Mouse (Mus musculus) thymus, adult 18-20 months (tissue): Measurements from ENCODE around the gene Tmem219.

Experiments
- DNase-seq, 2 experiments: peaks; one replicate each; pipeline ENCODE4 v3.0.0; 2022; ENCODE audit warnings: mixed read lengths in 2 of 2

The Tmem219 gene

DNA sequence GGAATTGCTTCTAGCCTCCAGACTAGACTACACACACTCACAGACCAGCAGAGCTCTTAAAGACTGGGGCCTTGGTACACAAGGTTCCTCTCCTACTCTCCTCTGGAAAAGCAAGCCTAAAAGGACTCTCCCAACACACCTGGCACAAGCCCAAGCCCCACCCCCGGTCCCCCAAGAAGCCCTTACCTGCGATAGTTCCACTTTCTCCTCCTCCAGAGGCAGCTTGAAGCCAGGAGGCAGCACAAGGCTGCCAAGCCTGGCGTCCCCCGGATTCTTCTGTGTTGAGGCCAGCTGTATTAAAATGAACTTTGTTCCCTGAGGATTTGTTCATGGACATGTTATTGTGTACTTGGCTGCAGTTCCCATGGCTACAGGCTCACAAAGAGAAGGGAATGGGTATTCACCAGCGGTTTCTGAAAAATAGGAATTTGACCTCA lies at the start of gene Tmem219:
Gene Tmem219 (minus strand): TSS at position 294 of the 437 bp plus-strand sequence.
- no peak for DNase-seq

GRCm38 (mm10) chr7:126967361-126967760 lies 44.6 kb upstream of the Tmem219 start:
- no peak for DNase-seq

- DNase-seq: no peak
Measured at GRCm38 (mm10) chr7:126965568-126965967, 42.9 kb upstream of the Tmem219 start.

DNA sequence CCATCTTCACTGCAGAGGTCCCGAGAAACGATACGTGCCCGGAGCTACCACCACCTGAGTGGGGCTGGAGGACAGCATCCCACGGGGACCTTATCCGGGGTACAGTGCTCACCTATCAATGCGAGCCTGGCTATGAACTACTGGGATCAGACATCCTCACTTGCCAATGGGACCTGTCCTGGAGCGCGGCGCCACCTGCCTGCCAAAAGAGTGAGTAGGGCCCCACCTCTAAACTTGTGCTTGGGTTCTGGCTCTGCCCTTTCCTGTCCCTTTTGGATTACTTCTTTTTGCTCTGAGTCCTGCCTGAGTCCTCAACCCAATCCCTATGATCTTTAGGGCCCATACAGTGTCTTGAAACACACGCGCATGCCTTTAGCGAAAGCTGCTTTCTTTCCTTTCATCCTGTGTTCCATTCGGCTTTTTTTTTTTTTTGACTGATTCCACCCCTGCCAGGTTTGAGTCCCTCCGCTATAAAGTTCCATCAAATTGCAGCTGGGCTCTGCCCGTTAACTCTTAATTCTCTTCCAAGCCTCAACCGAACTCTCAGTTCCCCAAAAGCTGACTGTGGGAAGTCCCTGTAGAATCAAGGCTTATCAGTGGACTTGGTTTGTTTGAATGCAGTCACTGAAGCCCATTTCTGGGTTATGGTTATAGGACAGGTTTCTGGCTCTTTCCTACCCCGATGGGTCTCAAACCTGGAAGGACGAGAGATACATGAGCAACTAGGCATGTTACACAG lies 41.0 kb upstream of the Tmem219 start:
- no peak for DNase-seq

- no peak for DNase-seq
Measured at GRCm38 (mm10) chr7:126961965-126962364, 39.2 kb upstream of the Tmem219 start.

DNA sequence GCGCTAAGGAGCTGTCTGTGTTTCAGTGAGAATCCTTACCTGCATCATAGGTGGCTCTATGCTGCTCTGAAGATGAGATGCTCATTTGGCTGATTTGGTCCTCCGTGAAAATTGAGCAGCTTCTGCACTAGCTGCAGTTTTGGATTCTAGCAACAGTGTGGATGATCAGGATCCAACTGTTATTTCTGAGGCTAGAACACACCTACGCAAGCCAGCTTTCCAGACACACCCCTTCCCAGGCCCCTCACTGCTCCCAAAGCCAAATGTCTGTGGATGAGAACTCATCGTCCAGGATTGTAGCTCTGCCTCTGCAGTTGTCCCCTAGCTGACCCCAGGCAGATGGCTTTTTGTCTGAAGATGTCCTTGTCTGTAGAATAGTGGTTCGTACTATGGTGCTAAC lies 38.4 kb upstream of the Tmem219 start:
- no peak for DNase-seq

DNA sequence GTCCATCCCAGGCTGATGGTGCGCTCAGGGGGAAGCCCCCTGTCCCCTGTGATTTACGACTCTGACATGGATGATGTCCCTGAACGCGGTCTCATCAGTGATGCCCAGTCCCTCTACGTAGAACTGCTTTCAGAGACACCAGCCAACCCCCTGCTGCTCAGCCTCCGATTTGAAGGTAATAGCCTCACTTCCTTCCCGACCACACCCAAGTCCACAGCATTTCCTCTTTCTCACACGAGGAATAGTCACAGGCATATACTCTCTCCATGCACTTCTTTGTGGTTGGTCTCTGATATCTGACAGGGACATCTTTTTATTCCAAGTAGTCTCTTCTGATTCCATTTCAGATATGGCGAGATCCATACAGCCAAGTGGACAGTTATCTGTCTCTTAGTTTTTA lies 37.1 kb upstream of the Tmem219 start:
- no peak for DNase-seq

DNA sequence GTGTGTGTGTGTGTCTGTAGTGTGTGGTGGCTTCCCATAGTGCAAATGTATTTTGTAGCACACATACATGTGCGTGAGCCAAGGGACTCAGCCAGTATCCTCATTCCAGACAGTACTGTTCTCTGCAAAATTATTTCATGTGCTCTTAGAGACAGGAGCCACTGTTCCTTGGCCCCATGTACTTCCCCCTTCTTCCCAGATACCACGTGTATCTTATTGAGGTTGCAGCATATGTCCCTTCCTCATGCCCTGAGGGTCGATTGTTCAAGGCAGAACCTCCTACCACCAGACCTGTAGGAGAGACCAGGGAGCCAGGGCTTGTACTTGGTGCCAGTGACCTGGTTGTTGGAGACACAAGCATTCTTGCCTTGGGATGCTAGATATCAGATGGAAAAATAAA lies 32.4 kb upstream of the Tmem219 start:
- DNase-seq: no peak

GRCm38 (mm10) chr7:126952646-126953045 lies 29.9 kb upstream of the Tmem219 start:
- no peak for DNase-seq

DNA sequence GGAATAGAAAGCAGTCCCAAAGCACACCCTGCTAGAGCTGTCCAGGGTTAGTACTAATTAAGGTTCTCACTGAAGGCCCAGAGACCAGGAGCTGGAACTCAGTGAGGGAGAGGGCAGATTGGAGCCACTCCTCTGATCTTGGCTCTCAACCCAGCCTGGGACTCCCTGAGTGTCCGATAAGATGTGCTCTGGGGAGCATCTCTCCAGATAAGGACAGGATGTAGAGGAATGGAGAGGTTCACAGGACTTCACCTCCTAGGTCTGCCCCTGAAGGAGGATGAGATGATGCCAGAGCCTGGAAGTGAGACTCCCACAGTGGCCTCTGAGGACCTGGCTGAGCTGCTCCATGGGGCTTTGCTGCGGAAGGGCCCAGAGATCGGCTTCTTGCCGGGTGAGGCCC lies 29.0 kb upstream of the Tmem219 start:
- DNase-seq: no peak

- no peak for DNase-seq
Measured at GRCm38 (mm10) chr7:126950647-126951615, 28.2 kb upstream of the Tmem219 start.

DNA sequence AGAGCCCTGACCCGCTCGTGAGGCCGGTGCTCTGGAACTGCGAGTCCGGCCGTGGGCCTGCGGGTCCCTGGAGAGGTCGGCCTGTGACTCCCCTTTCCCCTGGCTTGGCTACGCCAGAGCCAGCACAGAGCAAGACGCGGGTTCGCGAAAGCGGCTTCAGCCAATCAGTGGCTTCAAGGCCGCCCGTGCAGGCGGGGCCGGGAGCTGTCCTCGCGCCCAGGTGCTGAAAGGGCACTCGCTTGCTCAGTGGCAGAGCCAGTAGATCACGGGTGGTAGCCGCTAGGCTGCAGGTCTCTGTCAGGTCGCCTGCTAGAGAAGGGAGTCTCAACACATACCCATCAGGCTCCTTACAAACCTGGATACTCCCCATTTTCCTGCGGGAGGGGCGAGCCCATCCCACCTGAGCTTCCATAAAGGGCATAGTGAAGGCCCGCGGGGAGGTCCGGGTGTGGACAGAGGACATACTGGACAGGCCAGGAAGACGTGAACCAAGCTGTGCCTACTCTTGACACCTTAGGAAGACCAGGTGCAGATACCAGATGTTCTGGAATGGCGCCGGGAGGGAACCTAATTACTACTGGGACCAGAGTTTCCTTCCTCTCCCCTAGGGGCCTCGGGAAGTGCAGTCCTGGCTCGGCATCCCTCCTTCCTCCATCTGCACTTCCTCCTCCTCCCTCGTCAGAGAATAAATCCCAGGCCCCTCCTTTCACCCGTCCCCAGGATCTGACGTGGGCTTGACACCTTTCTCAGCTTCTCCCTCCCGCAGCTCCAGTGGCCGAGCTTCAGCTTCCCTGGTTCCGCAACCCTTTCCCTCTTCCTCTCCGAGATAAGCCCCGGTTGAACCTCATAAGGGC lies 27.3 kb upstream of the Tmem219 start, which contains the start of gene Sez6l2:
Gene Sez6l2 (plus strand): TSS at position 771 of the 854 bp plus-strand sequence.
- DNase-seq: peak; percentile 73 to 78

DNA sequence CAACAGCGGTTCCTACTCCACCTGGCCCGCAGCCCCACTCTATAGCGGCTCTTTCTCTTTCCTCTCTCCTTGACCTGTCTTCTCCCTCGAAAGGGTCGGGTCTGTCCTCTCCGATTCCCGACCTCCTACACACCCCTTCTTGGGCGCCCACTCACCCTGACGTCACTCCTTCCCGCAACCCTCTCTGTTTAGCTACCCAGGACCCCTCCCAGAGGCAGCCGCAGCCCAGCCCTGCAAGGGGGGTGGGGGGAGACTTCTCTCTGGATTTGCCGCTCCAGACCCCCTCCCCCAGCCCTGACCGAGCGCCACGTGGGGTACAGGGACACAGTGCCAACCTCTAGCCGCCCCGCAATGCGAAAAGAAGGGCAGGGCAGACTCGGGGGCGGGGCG lies 26.7 kb upstream of the Tmem219 start, which contains the start of gene Asphd1:
Gene Asphd1 (minus strand): TSS at position 180 of the 390 bp plus-strand sequence.
- DNase-seq: no peak

DNA sequence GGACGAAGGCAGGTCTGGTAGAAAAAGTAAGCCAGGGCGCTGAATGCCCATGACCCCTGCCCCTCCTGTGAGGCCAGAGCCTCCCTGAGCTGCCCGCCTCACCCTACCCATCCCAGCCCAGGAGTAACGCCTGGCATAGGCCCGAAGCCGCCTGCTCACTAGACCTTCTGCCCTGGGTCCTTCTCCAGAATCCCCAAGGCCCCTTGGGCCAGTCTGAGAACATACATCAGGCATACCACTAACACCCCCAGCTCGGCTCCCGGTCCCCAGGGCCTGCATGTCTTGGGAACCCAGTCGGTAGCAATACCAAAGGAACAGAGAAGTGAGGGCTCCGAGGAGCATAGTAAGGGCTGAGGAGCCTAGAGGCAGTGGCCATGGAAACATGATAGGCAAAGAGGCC lies 25.9 kb upstream of the Tmem219 start:
- DNase-seq: no peak

DNA sequence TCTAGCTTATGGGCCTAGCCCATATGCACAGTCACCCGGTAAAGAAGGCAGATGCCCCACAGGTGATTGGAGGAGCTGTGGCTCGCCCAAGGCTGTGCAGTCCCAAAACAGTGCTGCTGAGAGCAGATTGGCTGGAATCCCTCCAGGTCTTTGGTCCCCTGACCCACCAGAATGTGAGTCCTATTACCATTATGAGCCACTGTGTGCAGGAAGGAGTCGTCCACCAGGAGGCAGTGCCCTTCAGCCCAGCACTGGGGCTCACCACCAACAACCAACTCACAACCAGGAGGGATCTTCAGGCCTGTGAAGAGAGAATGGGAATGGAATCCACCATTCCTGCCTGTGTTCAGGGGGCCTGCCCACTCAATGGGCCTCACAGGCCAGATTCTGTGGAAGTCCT lies 23.8 kb upstream of the Tmem219 start:
- no peak for DNase-seq

- no peak for DNase-seq
Measured at GRCm38 (mm10) chr7:126941801-126942200, 19.1 kb upstream of the Tmem219 start.

GRCm38 (mm10) chr7:126941171-126941570 lies 18.5 kb upstream of the Tmem219 start:
- no peak for DNase-seq

- no peak for DNase-seq
Measured at GRCm38 (mm10) chr7:126932652-126933051, 9.9 kb upstream of the Tmem219 start.

DNA sequence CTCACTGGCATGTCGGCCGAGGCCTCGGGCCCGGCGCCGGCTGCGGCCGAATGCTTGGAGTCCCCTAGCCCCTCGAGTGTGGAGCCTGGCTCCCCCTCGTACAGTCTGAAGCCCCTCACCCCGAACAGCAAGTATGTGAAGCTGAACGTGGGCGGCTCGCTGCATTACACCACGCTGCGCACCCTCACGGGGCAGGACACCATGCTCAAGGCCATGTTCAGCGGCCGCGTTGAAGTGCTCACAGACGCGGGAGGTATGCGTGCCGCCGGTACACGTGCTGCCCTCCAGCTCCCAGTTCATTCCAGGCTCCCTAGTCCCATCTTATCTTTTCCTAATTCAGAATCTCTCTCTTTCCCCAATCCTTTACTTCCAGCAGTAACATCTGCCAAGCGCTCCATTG lies 6.3 kb upstream of the Tmem219 start:
- no peak for DNase-seq

- DNase-seq: peak; percentile 86
Measured at GRCm38 (mm10) chr7:126928384-126929037, 5.8 kb upstream of the Tmem219 start, which contains the start of gene Kctd13. Kctd13 (plus strand) TSS chr7:126928879.

DNA sequence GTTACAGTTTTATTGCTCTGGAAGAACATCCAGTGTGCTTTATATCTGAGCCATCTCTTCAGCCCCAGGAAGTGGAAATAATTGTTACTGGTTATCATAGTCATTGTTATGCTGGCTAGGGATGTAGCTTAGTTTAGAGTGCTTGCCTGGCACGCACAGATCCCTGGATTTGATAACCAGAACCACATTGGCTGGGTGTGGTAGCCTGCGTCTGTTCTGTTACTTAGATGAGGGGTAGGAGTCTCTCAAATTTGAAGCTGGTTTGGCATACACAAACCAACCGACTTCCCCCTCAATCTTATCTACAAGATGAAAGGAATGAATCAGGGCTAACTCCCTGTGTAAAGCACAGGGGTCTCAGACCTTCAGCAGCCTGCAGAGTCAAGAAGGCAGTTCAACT lies 3.6 kb upstream of the Tmem219 start:
- DNase-seq: no peak

- no peak for DNase-seq
Measured at GRCm38 (mm10) chr7:126923999-126924398, 1.3 kb upstream of the Tmem219 start.
